Mouse (Mus musculus): ENCODE results near the gene Tspan9.

Tspan9 gene

GRCm38 (mm10) chr6:128134196-128134924, 9.0 kb downstream of the Tspan9 start:
- in situ Hi-C loops (cut with MboI; ENCODE audit: low sequenced_read_pairs), result no loop called here

- in situ Hi-C loops (cut with MboI; ENCODE audit: low sequenced_read_pairs), result no loop called here
Measured at GRCm38 (mm10) chr6:128133679-128134191, 9.7 kb downstream of the Tspan9 start.

GRCm38 (mm10) chr6:128132581-128132980, 10.8 kb downstream of the Tspan9 start:
- in situ Hi-C loops (cut with MboI; ENCODE audit: low sequenced_read_pairs), result no loop called here

DNA sequence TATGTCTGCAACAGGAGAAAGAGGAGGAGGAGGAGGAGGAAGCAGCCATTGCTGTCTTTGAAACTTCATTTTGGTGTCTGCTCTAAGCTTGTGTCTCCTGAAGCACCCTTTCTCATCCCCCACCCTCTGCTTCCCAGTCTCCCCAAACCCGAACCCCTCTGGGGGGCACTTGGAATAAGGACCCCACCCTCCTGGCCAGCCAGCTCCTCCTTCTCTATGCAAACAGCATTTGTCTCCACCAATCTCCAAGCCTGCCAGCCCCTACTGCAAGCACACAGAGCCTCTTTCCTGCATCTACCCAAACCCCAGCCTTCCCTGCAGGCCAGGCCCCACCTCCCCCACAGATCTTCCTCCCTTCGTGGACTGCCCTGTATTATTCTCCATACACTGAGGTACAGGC, 12.0 kb downstream of the Tspan9 start:
- in situ Hi-C loops (cut with MboI; ENCODE audit: low sequenced_read_pairs), result no loop called here

- in situ Hi-C loops (cut with MboI; ENCODE audit: low sequenced_read_pairs), result no loop called here
Measured at GRCm38 (mm10) chr6:128130686-128131085, 12.7 kb downstream of the Tspan9 start.

DNA sequence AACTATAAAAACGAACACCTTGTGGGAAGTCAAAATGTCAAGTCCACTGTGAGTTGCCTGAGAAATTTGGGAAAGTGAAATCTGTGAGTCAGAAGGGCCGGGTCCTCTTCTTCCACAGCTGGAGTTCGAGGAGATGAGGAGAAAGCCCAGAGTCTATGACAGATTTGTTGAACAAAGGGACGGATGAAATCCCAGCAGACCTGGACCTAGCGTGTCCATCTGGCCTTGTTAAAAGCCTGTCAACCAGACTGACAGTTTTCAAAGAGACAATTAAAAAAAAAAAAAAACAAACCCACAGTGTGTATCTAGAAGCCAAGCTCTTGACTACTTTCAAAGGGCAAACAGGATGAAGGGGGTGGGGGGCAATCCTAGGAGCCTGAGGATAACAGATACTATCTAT, 14.0 kb downstream of the Tspan9 start:
- in situ Hi-C loops (cut with MboI; ENCODE audit: low sequenced_read_pairs), result no loop called here

DNA sequence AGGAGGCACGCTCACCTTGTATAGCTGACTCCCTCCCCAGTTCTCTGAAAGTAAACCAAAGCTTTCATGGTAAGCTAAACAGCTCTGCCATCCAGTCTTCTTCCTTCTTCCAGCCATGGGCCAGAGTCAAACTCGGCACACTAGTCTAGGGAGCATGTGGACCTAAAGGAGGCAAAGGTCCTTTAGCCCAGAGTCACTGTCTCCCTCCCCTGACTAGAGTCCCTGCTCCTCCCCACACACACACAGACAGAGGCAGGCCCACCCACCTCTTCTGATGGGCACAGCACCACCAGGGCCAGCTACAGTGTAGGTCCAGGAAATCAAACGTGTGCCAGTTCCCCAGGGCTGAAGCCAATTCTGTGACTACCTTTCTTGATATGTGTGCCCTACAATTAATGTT, 16.1 kb downstream of the Tspan9 start:
- in situ Hi-C loops (cut with MboI; ENCODE audit: low sequenced_read_pairs), result no loop called here

DNA sequence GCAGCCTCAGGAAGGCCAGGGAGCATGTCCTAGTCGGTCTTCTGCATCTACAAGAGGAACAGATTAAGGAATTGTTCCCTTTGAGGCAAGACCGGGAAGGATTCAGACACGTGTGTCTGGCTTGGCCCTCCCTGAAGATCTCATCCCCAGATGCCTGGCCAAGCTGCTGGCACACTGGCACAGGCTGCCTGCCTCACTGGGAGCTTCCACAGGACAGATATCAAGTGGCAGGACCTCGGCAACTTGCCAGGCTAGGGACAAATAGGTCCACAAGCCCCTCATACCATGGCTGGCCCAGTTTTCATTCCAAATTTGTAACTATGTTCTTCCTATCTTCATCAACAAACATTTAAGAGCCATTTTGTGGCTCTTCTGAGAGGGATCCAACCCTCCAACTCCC, 16.5 kb downstream of the Tspan9 start:
- in situ Hi-C loops (cut with MboI; ENCODE audit: low sequenced_read_pairs), result no loop called here

GRCm38 (mm10) chr6:128125464-128125863, 17.9 kb downstream of the Tspan9 start:
- in situ Hi-C loops (cut with MboI; ENCODE audit: low sequenced_read_pairs), result no loop called here

- in situ Hi-C loops (cut with MboI; ENCODE audit: low sequenced_read_pairs), result no loop called here
Measured at GRCm38 (mm10) chr6:128124222-128124971, 19.0 kb downstream of the Tspan9 start.

DNA sequence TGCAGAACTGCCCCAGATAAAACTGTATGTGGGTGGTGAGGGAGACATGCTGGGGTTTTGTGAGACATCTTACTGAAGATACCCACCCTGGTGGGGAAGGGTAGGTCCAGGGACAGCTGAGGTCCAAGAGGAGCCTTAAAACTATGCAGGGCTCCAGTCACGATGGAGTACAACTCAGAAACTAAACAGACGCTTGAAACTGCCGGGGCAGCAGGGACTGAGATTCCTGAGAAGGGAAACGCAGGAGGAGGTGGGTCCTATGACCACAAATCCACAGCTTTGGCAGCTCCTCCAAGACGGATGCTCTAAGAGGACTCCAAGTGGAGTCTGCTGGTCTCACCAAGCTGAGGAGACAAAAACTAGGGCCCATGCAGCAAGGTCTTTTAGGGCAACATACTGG, 21.3 kb downstream of the Tspan9 start:
- in situ Hi-C loops (cut with MboI; ENCODE audit: low sequenced_read_pairs), result no loop called here

DNA sequence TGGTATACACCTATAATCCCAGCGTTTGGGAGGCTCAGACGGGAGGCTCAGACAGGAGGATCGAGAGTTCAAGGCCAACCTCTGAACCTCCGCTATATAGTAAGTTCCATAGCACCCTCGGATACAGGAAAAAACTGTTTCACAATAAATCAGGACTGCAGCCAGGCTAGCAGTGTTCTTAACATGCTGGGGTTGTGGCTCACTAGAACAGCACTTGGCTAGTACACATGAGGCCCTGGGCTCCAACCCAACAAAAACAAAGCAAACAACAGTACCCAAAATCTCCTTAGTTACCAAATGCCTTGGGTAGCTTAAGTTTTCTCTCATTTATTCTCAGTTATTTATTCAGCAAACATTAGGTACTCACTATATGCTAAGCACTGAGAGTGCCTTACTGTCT, 21.7 kb downstream of the Tspan9 start:
- in situ Hi-C loops (cut with MboI; ENCODE audit: low sequenced_read_pairs), result no loop called here

DNA sequence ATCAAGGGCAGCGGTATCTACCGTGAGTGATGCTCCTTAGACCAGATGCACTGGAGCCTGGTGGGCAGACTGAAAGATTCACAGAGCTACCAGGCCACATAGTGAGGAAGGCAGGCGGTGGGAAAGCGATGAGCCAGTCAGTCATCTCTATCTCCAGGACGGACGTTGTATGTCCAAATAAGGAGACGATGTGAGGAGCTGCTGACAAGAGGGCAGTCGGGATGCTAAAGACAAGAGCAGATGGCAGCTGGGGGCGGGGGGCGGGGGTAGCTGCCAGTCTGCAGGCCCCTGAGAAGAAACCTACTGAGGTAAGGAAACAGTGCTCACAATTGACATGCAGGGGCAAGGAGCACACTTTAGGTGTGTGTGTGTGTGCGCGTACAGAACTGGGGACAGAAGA, 22.6 kb downstream of the Tspan9 start:
- in situ Hi-C loops (cut with MboI; ENCODE audit: low sequenced_read_pairs), result no loop called here

GRCm38 (mm10) chr6:128118670-128119230, 24.6 kb downstream of the Tspan9 start:
- in situ Hi-C loops (cut with MboI; ENCODE audit: low sequenced_read_pairs), result no loop called here

DNA sequence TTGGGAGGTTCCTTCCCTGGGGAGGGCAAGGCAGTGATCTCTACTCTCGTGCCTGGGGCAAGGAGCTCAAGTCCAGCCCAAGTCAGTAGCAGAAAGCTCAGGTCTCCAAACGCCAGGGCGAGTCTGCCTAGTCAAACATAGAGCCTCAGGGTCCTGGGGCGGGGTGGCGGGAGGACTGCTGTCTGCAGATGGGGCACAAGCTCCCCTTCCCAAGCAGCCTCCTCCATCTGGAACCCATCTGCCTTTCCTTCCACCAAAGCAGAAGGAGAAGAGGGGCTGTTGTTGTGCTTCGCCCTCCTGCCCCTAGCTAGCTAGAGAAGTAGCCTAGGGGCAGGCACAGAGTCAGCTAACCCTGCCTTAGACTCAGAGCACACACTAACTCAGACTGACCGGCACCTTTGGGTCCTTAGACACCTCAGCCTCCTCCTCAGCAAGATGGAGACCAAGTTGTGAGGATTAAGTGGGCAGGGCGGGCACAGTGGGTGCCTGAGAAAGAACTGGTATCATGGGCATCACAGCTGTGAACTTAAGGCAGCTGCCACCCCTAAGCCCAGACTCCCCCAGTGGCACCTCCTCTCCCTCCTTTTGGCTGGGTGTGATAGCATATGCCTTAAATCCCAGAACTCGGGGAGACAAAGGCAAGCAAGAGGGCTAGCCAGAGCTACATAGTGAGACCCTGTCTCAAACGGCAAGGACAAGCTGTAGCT, 26.4 kb downstream of the Tspan9 start:
- in situ Hi-C loops (cut with MboI; ENCODE audit: low sequenced_read_pairs), result no loop called here

DNA sequence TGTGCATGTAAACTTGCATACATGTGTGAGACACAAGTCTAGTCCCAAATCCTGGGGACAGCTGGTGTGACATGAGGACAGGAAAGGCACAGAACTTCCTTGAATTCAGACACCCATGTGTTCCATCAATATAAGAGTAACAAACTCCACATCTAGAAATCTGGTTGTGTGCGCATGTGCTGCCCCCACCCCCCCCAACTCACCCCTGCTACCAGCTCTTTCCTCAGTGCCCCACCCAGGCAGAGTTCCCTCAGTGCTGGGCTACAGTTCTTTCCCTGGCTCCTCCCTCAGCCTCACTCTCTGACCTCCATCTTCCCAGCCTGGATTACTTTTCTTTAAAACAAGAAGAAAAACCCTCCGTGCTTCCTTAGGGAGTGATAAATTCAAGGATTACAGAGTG, 27.1 kb downstream of the Tspan9 start:
- in situ Hi-C loops (cut with MboI; ENCODE audit: low sequenced_read_pairs), result no loop called here

- in situ Hi-C loops (cut with MboI; ENCODE audit: low sequenced_read_pairs), result no loop called here
Measured at GRCm38 (mm10) chr6:128115121-128115520, 28.3 kb downstream of the Tspan9 start.

- in situ Hi-C loops (cut with MboI; ENCODE audit: low sequenced_read_pairs), result no loop called here
Measured at GRCm38 (mm10) chr6:128112605-128113004, 30.8 kb downstream of the Tspan9 start.

DNA sequence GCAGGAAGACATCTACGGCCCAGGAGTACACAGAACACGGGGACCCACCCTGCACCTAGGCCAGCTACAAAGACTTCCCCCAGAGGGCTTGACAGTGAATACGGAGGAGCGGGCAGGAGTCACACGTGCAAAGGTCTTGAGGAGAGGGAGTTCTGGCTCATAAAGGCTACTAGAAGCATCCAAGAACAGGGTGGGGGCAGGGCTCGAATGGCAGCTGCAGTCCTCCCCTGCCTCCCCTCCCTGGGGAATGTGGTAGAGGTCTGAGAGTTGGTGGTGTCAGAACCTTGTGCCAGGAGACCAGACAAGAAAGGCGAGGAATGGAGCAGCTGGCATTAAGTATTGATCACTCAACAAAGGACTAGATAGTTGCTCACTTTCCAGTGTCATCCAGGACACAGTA, 31.6 kb downstream of the Tspan9 start:
- in situ Hi-C loops (cut with MboI; ENCODE audit: low sequenced_read_pairs), result no loop called here

GRCm38 (mm10) chr6:128108324-128109035, 34.9 kb downstream of the Tspan9 start:
- in situ Hi-C loops (cut with MboI; ENCODE audit: low sequenced_read_pairs), result no loop called here

- in situ Hi-C loops (cut with MboI; ENCODE audit: low sequenced_read_pairs), result no loop called here
Measured at GRCm38 (mm10) chr6:128107698-128108097, 35.7 kb downstream of the Tspan9 start.

Data from CH12F3 (cell line).